Mouse (Mus musculus) liver, adult 2 months (tissue): ENCODE data around the gene Rab27a.

Experiments used
- CTCF ChIP-seq: fragments of 200-500 bp; IDR thresholded peaks from 2 replicates; pipeline ENCODE4 v1.5.1; 2011; ENCODE audit warnings: low read depth, low read length, control low read depth
- POLR2A ChIP-seq: fragments of 200-500 bp; IDR thresholded peaks from 2 replicates; pipeline ENCODE4 v1.6.1; 2011; ENCODE audit warnings: low read length, control low read depth; ENCODE audit not compliant: insufficient read depth; ENCODE audit errors: extremely low read depth

- TF ChIP-seq CTCF (no peak), POLR2A (no peak)
Observed at GRCm38 (mm10) chr9:73073169-73073568, 28.5 kb downstream of the Rab27a start.
